Mouse (Mus musculus): Measurements from ENCODE around the gene Upf1. TPM values are rescaled to one million over a fixed set of nuclear protein-coding genes. Genes with fewer than 3 reads are reported as not detected.

Upf1 gene
- polyA plus RNA-seq, 1 experiment = 35.4 TPM

DNA sequence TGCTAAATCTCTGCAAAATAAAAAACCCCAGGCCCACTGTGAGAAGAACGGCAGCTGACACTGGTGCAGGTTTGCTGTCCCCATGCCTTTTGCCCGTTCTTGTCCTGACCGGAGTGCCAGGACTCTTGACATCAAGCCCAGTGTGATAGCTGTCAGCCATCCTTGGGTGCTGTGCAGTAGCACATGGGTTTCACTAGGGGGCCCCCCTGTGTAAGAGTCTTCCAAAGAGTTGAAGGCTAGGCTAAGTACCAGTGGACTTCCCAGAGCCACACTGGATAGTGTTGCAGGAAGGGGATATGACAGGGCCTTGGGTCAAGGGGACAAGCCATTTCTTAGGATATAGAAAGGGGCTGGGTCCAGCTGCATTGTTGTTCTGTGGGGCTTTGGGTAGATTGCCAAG lies 30.2 kb upstream of the Upf1 start:
- Histone ChIP-seq H3K4me3 (ENCODE audit: control insufficient read depth, low read depth, low read length) (no peak overlapping the region), H3K27ac (ENCODE audit: control insufficient read depth, insufficient read depth, low read depth, low read length) (no peak overlapping the region), H3K27me3 (ENCODE audit: control insufficient read depth, insufficient read depth, low read length) (no peaks in the 10 kb centered on the region), H3K4me1 (ENCODE audit: control insufficient read depth, insufficient read depth, low read length) (no peaks in the 10 kb centered on the region), H3K36me3 (ENCODE audit: control insufficient read depth, insufficient read depth, low read length) (no peaks in the 10 kb centered on the region)
- TF ChIP-seq POLR2A (IDR thresholded peaks at IDR 0.05; ENCODE audit: control insufficient read depth, low read depth, low read length) (no peak), CTCF (IDR thresholded peaks at IDR 0.05; ENCODE audit: control insufficient read depth, insufficient read depth, insufficient replicate concordance, low read depth, low read length) (peak; percentile 59; the same call in 1 of the 2 replicates)

DNA sequence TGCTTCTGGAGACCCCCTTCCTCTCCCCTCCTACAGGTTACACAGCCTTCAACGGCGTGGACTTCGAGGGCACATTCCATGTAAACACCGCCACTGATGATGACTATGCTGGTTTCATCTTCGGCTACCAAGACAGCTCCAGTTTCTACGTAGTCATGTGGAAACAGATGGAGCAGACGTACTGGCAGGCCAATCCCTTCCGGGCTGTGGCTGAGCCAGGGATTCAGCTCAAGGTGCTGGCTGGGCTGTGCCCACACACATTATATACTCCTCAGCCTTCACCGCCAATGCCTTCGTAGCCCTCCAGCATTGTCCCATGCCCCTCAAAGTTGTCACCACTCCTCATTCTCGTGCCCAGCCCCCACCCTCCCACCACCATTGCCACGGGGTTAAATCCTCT lies 27.0 kb upstream of the Upf1 start:
- TF ChIP-seq POLR2A (IDR thresholded peaks at IDR 0.05; ENCODE audit: control insufficient read depth, low read depth, low read length) (no peak), CTCF (IDR thresholded peaks at IDR 0.05; ENCODE audit: control insufficient read depth, insufficient read depth, insufficient replicate concordance, low read depth, low read length) (no peak)
- no peaks in the 10 kb centered on the region for H3K27me3 ChIP-seq (ENCODE audit: control insufficient read depth, insufficient read depth, low read length)

DNA sequence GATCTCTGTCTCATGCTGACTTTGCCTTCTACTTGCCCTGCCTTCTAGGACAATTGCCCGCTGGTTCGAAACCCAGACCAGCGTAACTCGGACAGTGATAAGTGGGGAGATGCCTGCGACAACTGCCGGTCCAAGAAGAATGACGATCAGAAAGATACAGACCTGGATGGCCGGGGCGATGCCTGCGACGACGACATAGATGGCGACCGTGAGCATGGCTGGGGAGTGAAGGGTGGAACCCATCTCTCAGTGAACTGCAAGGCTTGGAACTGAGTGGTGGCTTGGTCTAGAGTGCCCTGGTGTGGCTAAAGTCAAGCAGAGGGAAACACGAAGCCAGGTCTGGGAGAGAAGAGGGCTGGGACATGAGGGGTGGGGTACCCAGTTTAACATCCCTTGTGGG lies 24.0 kb upstream of the Upf1 start:
- Histone ChIP-seq H3K27me3 (ENCODE audit: control insufficient read depth, insufficient read depth, low read length) (no peaks in the 10 kb centered on the region), H3K4me1 (ENCODE audit: control insufficient read depth, insufficient read depth, low read length) (peaks cover 44% of the 10 kb centered on the region), H3K36me3 (ENCODE audit: control insufficient read depth, insufficient read depth, low read length) (no peaks in the 10 kb centered on the region; the same call in 1 of the 2 replicates), H3K27ac (ENCODE audit: control insufficient read depth, insufficient read depth, low read depth, low read length) (no peak overlapping the region), H3K4me3 (ENCODE audit: control insufficient read depth, low read depth, low read length) (peak overlapping the region; percentile 89)
- no peak for TF ChIP-seq CTCF (IDR thresholded peaks at IDR 0.05; ENCODE audit: control insufficient read depth, insufficient read depth, insufficient replicate concordance, low read depth, low read length)
- no peak for TF ChIP-seq POLR2A (IDR thresholded peaks at IDR 0.05; ENCODE audit: control insufficient read depth, low read depth, low read length)

More for the DNA sequence above, 27.0 kb upstream of the Upf1 start:
- no peak overlapping the region for H3K4me3 ChIP-seq (ENCODE audit: control insufficient read depth, low read depth, low read length)
- peaks cover 18% of the 10 kb centered on the region for H3K4me1 ChIP-seq (ENCODE audit: control insufficient read depth, insufficient read depth, low read length)
- H3K27ac ChIP-seq (ENCODE audit: control insufficient read depth, insufficient read depth, low read depth, low read length) = no peak overlapping the region
- no peaks in the 10 kb centered on the region; the same call in 1 of the 2 replicates for H3K36me3 ChIP-seq (ENCODE audit: control insufficient read depth, insufficient read depth, low read length)

DNA sequence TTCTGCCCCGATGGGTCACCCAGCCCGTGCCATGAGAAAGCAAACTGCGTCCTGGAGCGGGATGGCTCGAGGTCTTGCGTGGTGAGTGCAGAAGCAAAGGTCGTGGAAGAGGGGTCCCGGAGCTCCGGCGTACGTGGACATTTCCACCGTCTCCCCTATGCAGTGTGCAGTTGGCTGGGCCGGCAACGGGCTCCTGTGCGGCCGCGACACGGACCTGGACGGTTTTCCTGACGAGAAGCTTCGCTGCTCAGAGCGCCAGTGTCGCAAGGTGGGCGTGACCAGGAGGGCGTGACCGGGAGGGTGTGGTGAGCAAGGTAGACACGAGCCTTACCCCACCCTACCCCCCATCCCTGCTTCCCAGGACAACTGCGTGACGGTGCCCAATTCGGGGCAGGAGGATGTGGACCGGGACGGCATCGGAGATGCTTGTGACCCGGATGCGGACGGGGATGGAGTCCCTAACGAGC lies 23.2 kb upstream of the Upf1 start:
- Histone ChIP-seq H3K4me3 (ENCODE audit: control insufficient read depth, low read depth, low read length) (peak overlapping the region; percentile 89), H3K27ac (ENCODE audit: control insufficient read depth, insufficient read depth, low read depth, low read length) (no peak overlapping the region), H3K4me1 (ENCODE audit: control insufficient read depth, insufficient read depth, low read length) (peaks cover 44% of the 10 kb centered on the region), H3K36me3 (ENCODE audit: control insufficient read depth, insufficient read depth, low read length) (no peaks in the 10 kb centered on the region; the same call in 1 of the 2 replicates), H3K27me3 (ENCODE audit: control insufficient read depth, insufficient read depth, low read length) (no peaks in the 10 kb centered on the region)
- TF ChIP-seq POLR2A (IDR thresholded peaks at IDR 0.05; ENCODE audit: control insufficient read depth, low read depth, low read length) (no peak), CTCF (IDR thresholded peaks at IDR 0.05; ENCODE audit: control insufficient read depth, insufficient read depth, insufficient replicate concordance, low read depth, low read length) (no peak)

GRCm38 (mm10) chr8:70375212-70375859 lies 22.3 kb upstream of the Upf1 start:
- H3K27ac ChIP-seq (ENCODE audit: control insufficient read depth, insufficient read depth, low read depth, low read length) = peak overlapping the region; percentile 54
- H3K27me3 ChIP-seq (ENCODE audit: control insufficient read depth, insufficient read depth, low read length) = no peaks in the 10 kb centered on the region
- H3K4me3 ChIP-seq (ENCODE audit: control insufficient read depth, low read depth, low read length) = peak overlapping the region; percentile 89
- TF ChIP-seq POLR2A (IDR thresholded peaks at IDR 0.05; ENCODE audit: control insufficient read depth, low read depth, low read length) (no peak), CTCF (IDR thresholded peaks at IDR 0.05; ENCODE audit: control insufficient read depth, insufficient read depth, insufficient replicate concordance, low read depth, low read length) (no peak)
- no peaks in the 10 kb centered on the region; the same call in 1 of the 2 replicates for H3K36me3 ChIP-seq (ENCODE audit: control insufficient read depth, insufficient read depth, low read length)
- peaks cover 44% of the 10 kb centered on the region for H3K4me1 ChIP-seq (ENCODE audit: control insufficient read depth, insufficient read depth, low read length)

- Histone ChIP-seq H3K36me3 (ENCODE audit: control insufficient read depth, insufficient read depth, low read length) (no peaks in the 10 kb centered on the region; the same call in 1 of the 2 replicates), H3K4me1 (ENCODE audit: control insufficient read depth, insufficient read depth, low read length) (peaks cover 44% of the 10 kb centered on the region), H3K4me3 (ENCODE audit: control insufficient read depth, low read depth, low read length) (peak overlapping the region; percentile 89), H3K27me3 (ENCODE audit: control insufficient read depth, insufficient read depth, low read length) (no peaks in the 10 kb centered on the region), H3K27ac (ENCODE audit: control insufficient read depth, insufficient read depth, low read depth, low read length) (peak overlapping the region; percentile 23; the same call in 1 of the 2 replicates)
- no peak for TF ChIP-seq CTCF (IDR thresholded peaks at IDR 0.05; ENCODE audit: control insufficient read depth, insufficient read depth, insufficient replicate concordance, low read depth, low read length)
- TF ChIP-seq POLR2A (IDR thresholded peaks at IDR 0.05; ENCODE audit: control insufficient read depth, low read depth, low read length) = peak; percentile 64; the same call in 1 of the 2 replicates
These were observed 21.3 kb upstream of the Upf1 start for GRCm38 (mm10) chr8:70374318-70374927.

All from testis, adult 2 months (tissue).